Mouse (Mus musculus): ENCODE results near the gene Psmd13. TPM values are rescaled to one million over a fixed set of nuclear protein-coding genes. Genes with fewer than 3 reads are reported as not detected.
"Not testable (repeated sequence)": the region's sequence is repeated elsewhere in the genome, so short reads cannot be mapped to it uniquely, and the experiment has no call there.

Gene Psmd13
- polyA plus RNA-seq, 1 experiment from 2014 or later = 296 TPM

DNA sequence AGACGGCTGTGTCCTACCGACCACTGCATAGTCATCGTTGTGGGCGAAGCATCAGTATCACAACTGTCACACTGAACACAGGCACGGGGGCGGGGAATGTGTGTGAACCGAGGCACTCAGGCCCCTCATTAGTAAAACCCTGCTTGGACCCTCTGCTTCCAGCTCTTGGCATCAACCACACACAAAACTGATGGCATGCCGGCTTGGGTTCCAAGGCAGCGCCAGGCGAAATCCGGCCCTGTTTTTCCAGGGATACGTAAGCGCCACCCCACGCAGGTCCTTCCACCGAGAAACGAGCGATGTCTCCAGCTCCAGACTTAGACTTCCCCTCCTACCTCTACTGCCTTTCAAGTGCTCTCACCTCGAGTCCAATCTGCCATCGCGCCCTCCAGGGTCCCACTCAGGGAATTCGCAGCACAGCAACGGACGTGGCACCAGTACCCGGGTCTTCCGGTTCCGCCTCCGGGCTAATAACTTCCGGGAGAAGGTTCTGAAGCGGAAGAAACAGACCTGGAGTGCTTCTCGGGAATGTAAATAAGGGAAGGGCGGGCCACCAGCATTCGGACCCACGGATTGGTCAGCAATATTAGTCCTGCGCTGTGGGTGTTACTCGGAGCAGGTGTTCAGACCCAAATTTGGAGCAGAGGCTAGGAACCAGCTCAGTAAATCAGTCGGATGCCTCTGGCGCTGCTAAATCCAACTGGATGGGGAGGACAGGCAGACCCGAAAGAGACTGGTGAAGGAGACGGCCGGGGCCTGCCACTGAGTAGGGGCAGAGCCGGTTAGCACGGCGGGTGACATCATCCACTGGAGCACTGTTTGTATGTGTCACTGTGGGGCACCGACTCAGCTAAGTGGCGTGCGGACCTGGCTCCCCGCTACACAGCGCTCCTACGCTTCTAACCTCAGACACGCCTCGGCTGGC, 25.6 kb upstream of the Psmd13 start, which contains the start of gene Gm45785:
Gm45785 (minus strand) TSS at position 472 of the 925 bp plus-strand sequence.
- peak; percentile 66 for DNase-seq (ENCODE audit: low spot score)

DNA sequence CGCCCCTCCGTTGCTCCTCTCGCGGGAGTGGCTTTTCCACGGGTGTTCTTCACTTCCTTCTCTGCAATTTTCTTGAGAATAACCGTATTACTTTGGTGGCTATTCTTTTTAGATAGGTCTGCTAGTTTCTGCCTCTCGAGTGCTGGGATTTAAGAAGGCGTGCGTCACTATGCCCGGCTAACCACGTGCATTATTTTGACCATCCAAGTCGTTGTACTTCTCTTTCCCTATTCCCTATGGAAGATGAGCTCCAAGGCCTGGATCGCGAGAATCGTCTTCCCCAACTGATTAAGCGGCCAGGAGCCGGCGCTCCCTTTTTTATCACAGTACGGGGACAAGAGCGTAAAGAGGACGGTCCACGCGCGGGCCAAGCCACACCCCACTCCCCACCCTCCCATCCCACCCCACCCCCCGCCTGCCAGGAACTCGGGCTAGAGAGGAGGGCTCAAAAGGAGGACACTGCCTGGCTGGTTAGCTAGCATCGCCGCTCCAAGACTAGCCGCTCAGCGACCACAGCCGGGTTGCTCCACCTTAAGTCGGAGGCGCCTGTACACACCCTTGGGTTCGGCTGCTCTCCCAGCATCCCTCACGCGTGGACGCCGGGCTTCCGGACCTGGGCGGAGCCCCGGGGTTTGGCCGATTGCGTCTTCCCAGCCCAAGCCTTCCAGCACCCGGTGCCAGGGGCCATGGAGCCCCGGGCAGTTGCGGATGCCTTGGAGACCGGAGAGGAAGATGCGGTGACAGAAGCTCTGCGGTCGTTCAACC, 24.8 kb upstream of the Psmd13 start, which contains the start of gene Ric8a:
Ric8a (plus strand) TSS at position 173 of the 765 bp plus-strand sequence.
- peak; percentile 82 for DNase-seq (ENCODE audit: low spot score)

DNA sequence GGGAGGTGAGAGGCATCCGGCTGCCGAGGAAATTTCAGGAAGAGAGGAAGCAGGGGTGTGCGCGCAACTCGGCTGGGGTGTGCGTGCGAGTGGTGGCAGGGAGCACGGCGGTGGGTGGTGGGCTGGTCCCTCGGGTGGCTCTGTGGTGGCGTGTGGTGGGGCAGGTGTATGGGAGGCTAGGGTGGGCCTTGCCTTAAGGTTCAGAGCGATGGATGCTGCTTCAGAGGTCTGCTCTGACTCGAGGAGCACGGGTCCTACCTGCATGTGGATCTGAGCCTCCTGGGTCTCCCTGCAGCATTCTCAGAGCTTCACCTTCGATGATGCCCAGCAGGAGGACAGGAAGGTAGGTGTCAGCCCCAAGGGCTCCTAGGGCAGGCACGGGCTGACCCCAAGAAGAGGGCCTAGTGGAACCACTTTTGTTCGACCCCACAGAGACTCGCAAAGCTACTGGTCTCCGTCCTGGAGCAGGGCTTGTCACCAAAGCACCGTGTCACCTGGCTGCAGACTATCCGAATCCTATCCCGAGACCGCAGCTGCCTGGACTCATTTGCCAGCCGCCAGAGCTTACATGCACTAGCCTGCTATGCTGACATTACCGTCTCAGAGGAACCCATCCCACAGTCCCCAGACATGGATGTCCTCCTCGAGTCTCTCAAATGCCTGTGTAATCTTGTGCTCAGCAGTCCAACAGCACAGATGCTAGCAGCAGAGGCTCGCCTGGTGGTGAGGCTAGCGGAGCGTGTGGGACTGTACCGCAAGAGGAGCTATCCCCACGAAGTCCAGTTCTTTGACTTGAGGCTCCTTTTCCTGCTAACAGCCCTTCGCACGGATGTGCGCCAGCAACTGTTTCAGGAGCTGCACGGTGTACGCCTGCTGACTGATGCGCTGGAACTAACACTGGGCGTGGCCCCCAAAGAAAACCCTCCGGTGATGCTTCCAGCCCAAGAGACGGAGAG, 23.9 kb upstream of the Psmd13 start, which contains the start of gene Bet1l:
Bet1l (minus strand) TSS at position 28 of the 956 bp plus-strand sequence.
- peak; percentile 4 for DNase-seq (ENCODE audit: low spot score)

DNA sequence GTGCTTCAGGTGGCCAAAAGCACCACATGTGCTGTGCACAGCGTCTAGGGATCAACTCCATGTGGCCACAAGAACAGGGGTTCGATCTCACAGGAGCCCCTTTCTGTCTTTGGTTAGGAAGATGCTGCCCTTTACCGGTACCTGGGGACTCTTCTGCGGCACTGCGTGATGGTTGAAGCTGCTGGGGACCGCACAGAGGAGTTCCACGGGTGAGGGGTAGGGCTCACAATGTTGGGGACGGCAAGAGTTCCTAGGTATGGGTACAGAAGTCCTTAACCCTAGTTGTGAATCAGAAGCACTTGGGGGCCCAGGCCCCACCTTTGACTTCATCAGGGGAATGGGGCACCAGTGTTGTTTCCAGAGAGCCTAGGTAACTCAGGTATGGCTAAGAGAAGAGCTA, 23.0 kb upstream of the Psmd13 start:
- DNase-seq (ENCODE audit: low spot score) = no peak

DNA sequence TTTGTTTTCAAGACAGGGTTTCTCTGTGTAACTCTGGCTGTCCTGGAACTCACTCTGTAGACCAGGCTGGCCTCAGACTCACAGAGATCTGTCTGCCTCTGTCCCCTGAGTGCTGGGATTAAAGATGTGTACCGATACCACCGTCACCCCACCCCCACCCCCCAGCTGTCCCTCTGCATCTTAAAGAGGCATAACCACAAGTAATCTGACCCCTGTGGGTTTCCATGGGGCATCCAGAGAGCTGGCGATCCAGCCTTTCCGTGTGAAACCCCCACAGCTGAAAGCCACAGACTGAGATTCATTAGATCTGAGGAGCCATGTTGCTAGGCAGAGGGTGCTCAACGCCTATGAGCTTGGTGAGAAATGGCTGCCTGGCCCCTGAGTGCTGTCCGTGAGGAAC, 21.8 kb upstream of the Psmd13 start:
- no peak for DNase-seq (ENCODE audit: low spot score)

DNA sequence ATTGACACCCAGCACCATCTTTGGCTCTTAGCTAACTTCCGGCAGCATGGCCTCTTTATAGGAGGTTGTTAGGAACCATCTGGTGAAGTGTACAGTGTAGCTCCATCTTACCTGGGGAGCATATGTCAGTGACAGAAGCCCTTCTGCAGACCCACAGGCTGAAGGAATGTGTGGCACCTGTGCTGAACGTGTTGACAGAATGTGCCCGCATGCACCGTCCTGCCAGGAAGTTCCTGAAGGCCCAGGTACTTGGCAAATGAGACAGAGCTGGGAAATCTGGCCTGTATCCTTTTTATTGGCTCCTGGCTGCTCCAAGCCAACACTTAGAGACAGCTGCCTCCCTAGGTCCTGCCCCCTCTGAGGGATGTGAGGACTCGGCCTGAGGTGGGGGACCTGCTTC, 21.0 kb upstream of the Psmd13 start:
- no peak for DNase-seq (ENCODE audit: low spot score)

DNA sequence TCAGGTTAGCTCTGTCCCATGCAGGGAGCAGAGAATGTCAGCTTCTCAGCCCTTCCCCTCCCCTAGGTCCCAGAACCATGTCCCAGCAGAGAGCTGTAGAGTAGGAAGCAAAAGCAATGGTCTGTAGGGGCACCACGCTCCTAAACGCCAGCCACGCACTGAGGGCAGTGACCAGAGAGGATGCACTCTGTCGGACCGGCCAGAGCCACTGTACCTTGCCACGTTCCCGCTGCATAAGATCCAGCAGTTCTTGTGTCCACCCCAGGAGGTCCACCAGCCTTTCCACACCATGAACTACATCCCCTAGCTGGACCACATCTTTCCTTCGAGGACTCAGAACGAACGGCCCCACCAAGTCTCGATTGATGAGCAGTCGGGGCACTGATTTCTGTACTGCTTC, 17.0 kb upstream of the Psmd13 start:
- DNase-seq (ENCODE audit: low spot score) = no peak

DNA sequence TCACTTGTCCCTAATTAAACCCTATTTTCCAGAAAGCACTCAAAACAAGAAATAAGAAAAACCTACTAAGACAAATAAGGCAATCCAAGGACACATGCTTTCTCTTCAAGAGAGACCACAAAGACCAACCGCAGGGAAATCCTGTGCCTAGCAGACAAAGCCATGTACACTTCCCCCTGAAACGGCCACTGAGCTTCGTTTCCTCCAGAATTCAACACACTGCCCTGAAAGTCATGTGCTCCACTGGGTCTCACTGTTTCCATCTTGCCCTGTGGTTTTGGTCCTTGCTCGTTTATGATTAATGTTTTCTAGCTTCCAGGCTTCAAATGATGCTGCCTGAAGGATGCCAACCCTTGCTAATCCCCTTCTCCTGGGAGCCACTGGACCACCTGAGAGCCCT, 7.5 kb upstream of the Psmd13 start:
- DNase-seq (ENCODE audit: low spot score) = no peak

DNA sequence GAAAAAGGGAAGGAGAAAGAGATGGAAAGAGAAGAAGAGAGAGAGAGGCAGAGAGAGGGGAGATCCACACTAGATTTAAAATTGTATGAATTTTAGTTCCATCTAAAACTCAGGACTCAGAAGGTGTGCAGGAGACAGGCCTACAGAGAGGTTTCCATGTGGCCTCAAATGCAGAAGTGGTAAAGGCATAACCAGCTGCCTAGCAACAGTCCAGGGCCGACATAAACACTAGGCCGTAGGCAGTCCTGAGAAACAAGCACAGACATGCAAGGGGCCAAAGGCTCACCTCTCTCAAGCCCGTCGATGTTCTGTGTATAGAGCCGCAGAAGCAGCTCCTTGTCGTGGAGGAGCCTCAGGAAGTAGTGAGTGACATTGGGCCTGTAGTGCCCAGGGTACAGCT, 4.4 kb upstream of the Psmd13 start:
- no peak for DNase-seq (ENCODE audit: low spot score)

DNA sequence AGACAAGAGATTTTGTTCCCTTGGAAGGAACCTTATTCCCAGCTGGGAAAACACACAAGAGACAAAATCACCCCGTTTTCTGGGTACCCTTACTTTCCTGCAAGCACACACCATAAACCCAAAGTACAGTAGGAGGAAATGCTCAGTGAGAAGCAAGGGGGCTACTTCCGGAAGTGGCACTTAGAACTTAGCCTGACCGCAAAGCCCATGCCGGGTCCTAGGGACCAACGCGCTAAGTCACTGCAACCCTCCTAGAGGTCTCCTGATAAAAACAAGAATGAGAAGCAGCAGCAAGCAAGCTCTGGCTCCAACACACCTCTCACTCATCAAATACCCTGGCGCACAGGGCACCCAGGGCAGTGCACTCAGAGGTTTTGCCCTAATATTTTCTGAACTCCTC, 2.4 kb upstream of the Psmd13 start:
- DNase-seq (ENCODE audit: low spot score) = peak; percentile 68

DNA sequence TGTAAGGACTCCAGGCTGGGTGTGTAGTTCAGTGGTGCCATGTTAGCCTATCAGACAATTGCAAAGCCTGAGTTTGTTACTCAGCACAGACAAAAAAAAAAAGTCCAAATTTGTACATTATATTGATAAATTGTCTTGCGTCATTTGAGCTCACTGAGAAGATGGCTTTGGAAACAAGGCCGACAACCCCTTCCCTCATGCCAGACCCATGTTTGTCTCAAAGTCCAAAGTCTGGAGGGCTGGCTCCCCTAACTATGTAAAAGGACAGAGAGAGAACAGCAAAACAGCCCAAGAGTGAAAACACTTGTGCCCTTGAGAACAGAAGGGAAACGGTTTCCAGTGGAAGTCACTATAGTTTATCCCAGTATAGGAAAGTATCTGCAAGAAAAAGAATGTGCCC, 1.3 kb upstream of the Psmd13 start:
- no peak for DNase-seq (ENCODE audit: low spot score)

DNA sequence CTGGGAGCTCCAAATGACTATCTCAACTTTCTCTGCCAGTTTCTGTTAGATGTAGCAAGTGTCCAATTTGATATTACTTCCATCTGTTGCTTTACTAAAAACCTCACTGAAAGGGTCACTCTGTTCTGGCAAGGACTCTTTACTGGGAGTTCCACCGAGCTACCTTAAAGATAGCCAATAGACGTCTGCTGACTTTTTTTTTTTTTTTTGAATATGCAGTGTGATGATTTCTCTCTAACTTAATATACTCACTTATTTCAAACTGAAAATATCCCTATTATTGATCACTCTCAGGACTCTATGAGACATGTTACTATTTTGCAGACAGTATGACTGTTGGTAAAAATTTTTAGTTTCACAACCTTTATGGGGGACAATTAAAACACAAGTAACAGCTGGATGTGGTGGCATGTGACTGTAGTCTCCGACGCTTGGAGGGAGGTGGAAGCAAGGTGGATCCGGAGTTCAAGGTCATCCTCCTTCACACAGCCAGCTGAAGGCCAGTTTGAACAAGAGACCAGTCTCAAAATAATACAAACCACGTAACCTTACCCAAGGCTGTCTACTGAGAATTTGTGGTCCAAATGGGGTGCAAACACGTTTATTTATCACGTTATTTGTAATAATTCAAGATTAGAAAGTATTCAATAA, 778 bp upstream of the Psmd13 start:
- DNase-seq (ENCODE audit: low spot score) = no peak

DNA sequence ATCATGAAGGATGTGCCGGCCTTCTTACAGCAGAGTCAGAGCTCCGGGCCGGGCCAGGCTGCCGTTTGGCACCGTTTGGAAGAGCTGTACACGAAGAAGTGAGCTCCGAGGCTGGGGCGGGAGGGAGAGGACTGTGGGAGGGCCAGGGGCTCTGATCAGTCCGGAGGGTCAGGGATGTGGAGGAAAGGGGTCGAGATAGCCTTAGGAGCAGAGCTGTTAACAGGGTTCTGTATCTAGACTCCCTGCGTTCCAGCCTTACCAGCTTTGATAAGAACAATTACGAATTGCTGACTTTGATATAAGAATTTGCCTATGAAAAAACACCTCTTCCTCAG, 668 bp downstream of the Psmd13 start:
- DNase-seq (ENCODE audit: low spot score) = no peak

DNA sequence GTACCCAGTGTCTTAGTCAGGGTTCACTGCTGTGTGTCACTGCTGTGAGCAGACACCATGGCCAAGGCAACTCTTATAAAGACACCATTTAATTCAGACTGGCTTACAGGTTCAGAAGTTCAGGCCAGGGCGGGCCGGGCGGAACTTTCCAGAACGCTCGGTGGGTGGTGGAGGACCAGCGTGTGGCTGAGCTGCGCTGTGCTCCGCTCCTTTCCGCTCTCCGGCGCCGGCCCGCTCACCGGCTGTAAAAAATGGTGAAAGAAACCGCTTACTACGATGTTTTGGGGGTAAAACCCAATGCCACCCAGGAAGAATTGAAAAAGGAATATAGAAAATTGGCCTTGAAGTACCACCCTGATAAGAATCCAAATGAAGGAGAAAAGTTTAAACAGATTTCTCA, 8.9 kb downstream of the Psmd13 start:
- DNase-seq (ENCODE audit: low spot score) = not testable (repeated sequence)

DNA sequence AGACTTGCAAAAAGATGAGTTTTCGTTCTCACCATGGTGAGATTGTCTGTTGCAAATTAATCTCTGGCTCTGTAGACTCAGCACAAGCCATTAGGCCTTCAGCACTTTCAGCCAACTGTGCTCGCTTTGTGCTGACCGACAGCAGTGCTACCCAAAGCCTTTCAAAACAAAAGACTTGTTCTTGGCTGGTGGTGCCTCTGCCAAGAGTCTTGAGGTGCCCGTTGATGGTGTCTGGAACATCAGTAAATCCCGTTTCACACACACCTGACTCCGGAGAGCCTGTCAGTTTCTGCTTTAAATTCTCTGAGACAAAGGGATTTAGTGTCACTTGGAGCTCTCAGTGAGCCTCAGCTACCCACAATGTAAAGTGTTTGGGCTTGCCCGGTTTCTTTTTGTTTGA, 12.3 kb downstream of the Psmd13 start:
- DNase-seq (ENCODE audit: low spot score) = no peak

DNA sequence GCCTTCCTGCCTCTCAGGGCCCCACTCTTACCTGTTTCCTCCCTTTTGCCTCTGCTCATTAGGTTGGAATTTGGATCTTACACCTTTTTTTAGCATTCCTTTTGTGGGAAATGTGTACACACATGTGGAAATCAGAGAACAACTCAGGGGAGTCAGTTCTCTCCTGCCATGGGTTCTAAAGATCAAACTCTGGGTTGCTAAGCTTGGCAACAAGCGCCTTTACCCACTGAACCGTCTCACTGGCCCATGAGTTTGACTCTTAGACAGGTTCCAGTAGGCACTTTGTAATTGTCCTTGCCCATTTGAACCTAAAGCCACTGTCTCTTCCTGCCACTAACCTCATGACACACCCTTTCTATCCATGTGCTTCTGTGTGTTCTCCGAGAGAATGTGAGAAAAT, 12.8 kb downstream of the Psmd13 start:
- DNase-seq (ENCODE audit: low spot score) = no peak

DNA sequence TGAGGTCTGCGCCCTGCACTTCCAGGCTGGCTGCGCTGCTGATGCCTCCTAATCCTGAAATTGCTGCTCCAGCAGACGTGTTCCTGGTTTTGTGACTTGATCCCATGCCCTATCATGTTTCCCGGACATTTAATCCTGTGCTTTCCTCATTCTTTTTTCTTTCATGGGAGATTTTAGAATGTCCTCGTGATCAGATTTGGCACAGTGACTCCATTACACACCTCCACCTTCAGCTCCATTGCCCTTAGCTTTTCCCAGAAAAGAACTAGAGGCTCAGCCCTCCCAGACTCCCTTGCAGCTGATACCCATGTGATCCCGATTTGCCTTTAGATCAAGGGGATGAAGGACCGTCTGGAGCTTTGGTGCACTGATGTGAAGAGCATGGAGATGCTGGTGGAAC, 16.1 kb downstream of the Psmd13 start:
- DNase-seq (ENCODE audit: low spot score) = no peak

DNA sequence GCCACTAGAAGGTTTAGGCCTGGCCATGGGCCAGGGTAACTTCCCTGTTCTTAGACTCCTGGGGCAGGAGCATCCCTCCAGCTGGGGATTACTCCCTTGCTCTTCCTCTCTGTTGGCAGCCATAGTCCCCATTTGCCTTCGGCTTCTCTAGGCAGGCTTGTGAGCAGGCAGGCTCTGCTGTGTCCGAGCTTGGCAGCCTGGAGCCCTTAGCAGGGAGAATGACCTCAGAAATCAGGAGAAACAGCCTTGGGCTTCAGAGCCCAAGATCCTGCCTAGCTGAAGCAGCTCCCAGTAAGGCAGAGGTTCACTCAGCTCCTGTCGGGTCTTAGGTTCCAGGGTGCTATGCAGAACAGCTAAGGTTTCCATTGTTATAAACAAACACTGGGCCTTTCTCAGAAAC, 17.4 kb downstream of the Psmd13 start:
- no peak for DNase-seq (ENCODE audit: low spot score)

DNA sequence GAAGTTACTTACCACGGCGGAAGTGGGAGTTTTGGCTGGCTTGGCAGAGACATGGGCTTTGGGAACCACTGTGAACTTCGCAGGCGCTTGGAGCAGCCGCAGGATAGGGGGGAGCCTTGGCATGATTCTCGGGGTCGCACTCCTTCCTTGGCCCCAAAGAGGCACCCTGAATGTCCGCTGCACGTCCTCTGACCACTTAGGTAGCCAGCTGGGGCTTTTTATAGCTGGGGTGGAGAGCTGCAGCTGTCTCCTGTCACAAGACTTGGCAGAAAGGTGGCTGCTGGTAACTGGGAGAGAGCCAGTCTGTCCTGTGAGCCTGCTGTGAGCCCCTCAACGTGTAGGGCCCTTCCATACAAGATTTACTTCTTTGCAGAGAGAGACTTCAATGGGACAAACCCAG, 18.5 kb downstream of the Psmd13 start, which contains the start of gene Cox8b:
Cox8b (minus strand) TSS at position 227 of the 400 bp plus-strand sequence.
- no peak for DNase-seq (ENCODE audit: low spot score)

DNA sequence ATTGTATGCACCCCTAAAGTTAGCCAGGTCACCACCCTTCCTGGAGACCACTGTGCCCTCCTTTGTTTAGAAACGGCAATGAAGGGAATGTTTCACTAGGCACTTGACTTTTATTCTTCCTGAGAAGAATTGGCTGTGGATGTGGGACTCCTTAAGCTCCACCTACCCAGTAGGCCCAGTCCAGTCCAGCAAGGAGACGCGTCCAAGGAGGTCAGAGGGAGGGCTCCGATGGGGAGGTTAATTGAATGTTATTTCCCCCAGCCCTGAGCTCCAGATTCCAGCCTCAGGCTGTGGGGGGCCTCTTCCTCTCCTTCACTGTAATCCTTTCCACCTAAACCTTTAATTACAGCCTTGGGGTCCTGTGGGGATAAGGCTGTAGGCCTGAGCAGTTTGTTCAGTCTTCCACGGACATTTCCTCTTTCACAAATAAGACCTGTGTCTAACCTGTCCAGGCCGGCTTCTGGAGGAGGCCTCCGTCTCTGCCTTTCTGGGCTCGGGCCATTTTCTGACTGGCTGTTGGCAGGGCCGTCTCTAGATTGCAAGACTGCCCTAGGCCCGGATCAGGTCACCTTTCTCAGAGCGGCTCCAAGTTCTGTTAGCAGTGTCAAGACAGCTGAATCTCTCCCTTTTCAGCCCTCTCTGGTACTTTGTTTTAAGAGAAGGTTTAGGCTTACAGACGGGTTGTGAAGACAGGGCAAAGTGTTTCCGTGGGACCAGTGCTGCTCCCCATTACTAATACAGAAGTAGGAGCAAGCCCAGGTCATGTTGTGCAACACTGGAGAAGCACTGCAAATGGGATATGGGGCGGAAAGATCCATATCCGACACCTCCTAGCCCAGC, 20.5 kb downstream of the Psmd13 start:
- no peak for DNase-seq (ENCODE audit: low spot score)
